Mouse (Mus musculus): ENCODE measurements around the gene Zap70.
A peak's percentile ranks its signal among the peaks of the same experiment; 100 is the strongest.

Zap70 gene

GRCm38 (mm10) chr1:36761568-36761967 is at the start of gene Zap70:
TSS of gene Zap70 (plus strand) at chr1:36761798.
- no peak for DNase-seq (ENCODE audit: low read depth)

- no peak for DNase-seq (ENCODE audit: low read depth)
These were observed 47.3 kb upstream of the Zap70 start, which contains the start of gene Actr1b for GRCm38 (mm10) chr1:36714311-36714710. TSS of gene Actr1b (minus strand) at chr1:36714422.

- no peak for DNase-seq (ENCODE audit: low read depth)
These were observed 42.8 kb upstream of the Zap70 start for GRCm38 (mm10) chr1:36718786-36719185.

GRCm38 (mm10) chr1:36723146-36724056 is 38.2 kb upstream of the Zap70 start:
- no peak for DNase-seq (ENCODE audit: low read depth)

- DNase-seq (ENCODE audit: low read depth): no peak
These were observed 37.6 kb upstream of the Zap70 start for GRCm38 (mm10) chr1:36724057-36724431.

- DNase-seq (ENCODE audit: low read depth): peak; percentile 40
These were observed 24.3 kb upstream of the Zap70 start for GRCm38 (mm10) chr1:36737300-36737699.

GRCm38 (mm10) chr1:36739231-36739630 is 22.4 kb upstream of the Zap70 start:
- DNase-seq (ENCODE audit: low read depth): no peak

GRCm38 (mm10) chr1:36743046-36743445 is 18.6 kb upstream of the Zap70 start:
- no peak for DNase-seq (ENCODE audit: low read depth)

- DNase-seq (ENCODE audit: low read depth): peak; percentile 11
These were observed 17.2 kb upstream of the Zap70 start for GRCm38 (mm10) chr1:36744268-36744944.

- no peak for DNase-seq (ENCODE audit: low read depth)
These were observed 15.9 kb upstream of the Zap70 start for GRCm38 (mm10) chr1:36745661-36746060.

GRCm38 (mm10) chr1:36746452-36746851 is 15.1 kb upstream of the Zap70 start:
- DNase-seq (ENCODE audit: low read depth): no peak

- no peak for DNase-seq (ENCODE audit: low read depth)
These were observed 7.5 kb upstream of the Zap70 start for GRCm38 (mm10) chr1:36753932-36754675.

- no peak for DNase-seq (ENCODE audit: low read depth)
These were observed 3.0 kb upstream of the Zap70 start for GRCm38 (mm10) chr1:36758553-36758952.

GRCm38 (mm10) chr1:36759076-36759475 is 2.5 kb upstream of the Zap70 start:
- DNase-seq (ENCODE audit: low read depth): no peak

GRCm38 (mm10) chr1:36760401-36760800 is 1.2 kb upstream of the Zap70 start:
- DNase-seq (ENCODE audit: low read depth): no peak

GRCm38 (mm10) chr1:36761061-36761460 is 537 bp upstream of the Zap70 start:
- no peak for DNase-seq (ENCODE audit: low read depth)

- no peak for DNase-seq (ENCODE audit: low read depth)
These were observed 5.0 kb downstream of the Zap70 start for GRCm38 (mm10) chr1:36766431-36767205.

- DNase-seq (ENCODE audit: low read depth): no peak
These were observed 5.7 kb downstream of the Zap70 start for GRCm38 (mm10) chr1:36767321-36767720.

GRCm38 (mm10) chr1:36768786-36769185 is 7.2 kb downstream of the Zap70 start:
- no peak for DNase-seq (ENCODE audit: low read depth)

GRCm38 (mm10) chr1:36769951-36770350 is 8.4 kb downstream of the Zap70 start:
- DNase-seq (ENCODE audit: low read depth): no peak

- no peak for DNase-seq (ENCODE audit: low read depth)
These were observed 9.4 kb downstream of the Zap70 start for GRCm38 (mm10) chr1:36770998-36771397.

Measured in fibroblast of lung, adult 2 months (primary cell).